Mouse (Mus musculus) midbrain, embryonic 10.5 days (tissue): ENCODE measurements at regions not wholly inside any gene's neighbourhood (a gene's known extent, or its start where the extent isn't known, plus 50 kb on each side); places are given as distances from the start of the nearest gene placed in this dataset.

Source experiments
- DNase-seq: peaks from one replicate; pipeline ENCODE4 v3.0.0-alpha.2; 2017; ENCODE audit warnings: low spot score
- H3K27ac ChIP-seq: fragments of 300-500 bp; sonication (generic); replicated peaks from 2 replicates; pipeline ENCODE4 v1.5.1; 2016; ENCODE audit warnings: mild to moderate bottlenecking
- H3K27me3 ChIP-seq: fragments of 300-500 bp; sonication (generic); 2 replicates; pipeline ENCODE4 v1.6.1; 2016; ENCODE audit warnings: low read depth, mild to moderate bottlenecking; ENCODE audit not compliant: poor library complexity, severe bottlenecking
- H3K36me3 ChIP-seq: fragments of 300-500 bp; sonication (generic); 2 replicates; pipeline ENCODE4 v1.6.1; 2016; ENCODE audit warnings: mild to moderate bottlenecking, moderate library complexity
- H3K4me1 ChIP-seq: fragments of 300-500 bp; sonication (generic); 2 replicates; pipeline ENCODE4 v1.6.1; 2016
- H3K4me3 ChIP-seq: fragments of 300-500 bp; sonication (generic); 2 replicates; pipeline ENCODE4 v1.5.1; 2016; ENCODE audit warnings: mild to moderate bottlenecking, moderate library complexity
- H3K9me3 ChIP-seq: fragments of 300-500 bp; sonication (generic); replicated peaks from 2 replicates; pipeline ENCODE4 v1.6.1; 2016; ENCODE audit warnings: mild to moderate bottlenecking
- WGBS: fragments of 180-500 bp; shearing (Covaris S2); methylation state at CpG from one replicate; pipeline ENCODE4 v1.1.7; 2016; 5-methylcytosine and 5-hydroxymethylcytosine counted together

DNA sequence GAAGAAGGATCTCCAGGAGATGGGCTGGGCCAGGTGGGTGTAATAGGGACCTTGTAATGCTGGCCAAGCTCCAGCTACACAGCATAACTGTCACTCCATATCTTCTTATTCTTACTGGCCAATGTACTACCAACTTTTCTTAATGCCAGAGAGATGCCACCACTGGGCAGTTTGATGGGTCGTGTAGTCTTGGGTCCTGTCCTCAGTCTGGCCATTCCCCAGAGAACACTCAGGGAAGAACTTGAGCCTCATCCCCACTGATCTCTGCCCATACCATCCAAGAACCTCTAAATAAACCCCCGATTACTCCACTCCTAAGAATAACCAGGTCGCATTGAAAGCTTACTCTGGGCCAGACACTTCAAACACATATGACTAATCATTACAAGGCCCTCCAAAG is 82.0 kb upstream of the Dusp10 start:
- no peaks in the 10 kb centered on the region for H3K36me3 ChIP-seq
- 85% methylated on average over 3 of the region's 3 CpGs for WGBS
- no peak for DNase-seq
- H3K4me1 ChIP-seq = no peaks in the 10 kb centered on the region
- H3K9me3 ChIP-seq = no peaks in the 10 kb centered on the region
- no peaks in the 10 kb centered on the region for H3K27me3 ChIP-seq
- no peak overlapping the region for H3K27ac ChIP-seq
- no peak overlapping the region for H3K4me3 ChIP-seq

- Histone ChIP-seq H3K4me1 (no peaks in the 10 kb centered on the region), H3K36me3 (no peaks in the 10 kb centered on the region), H3K27me3 (no peaks in the 10 kb centered on the region), H3K9me3 (no peaks in the 10 kb centered on the region), H3K27ac (no peak overlapping the region), H3K4me3 (no peak overlapping the region)
- no peak for DNase-seq
- WGBS = 76% methylated on average over 2 of the region's 2 CpGs
Measured at GRCm38 (mm10) chr1:183933845-183934244, 79.3 kb upstream of the Dusp10 start.

DNA sequence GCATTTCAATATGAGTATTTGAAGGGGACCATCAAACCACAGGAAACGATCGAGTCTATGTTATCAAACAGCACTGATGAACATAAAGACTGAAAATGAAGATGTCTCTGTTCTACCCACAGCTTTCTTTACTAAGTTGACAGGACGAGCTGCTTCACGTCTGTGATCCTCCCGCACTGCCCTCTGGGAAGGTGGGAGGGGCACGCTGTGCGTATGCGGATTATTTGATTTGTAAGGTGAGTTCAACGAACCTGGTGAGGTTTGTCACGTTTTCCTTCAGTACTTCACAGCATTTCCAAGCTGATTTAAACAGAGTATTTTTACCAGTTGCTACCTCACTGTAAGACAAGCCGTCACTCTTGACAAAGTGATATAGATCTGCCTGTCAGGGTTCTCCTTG is 75.9 kb upstream of the Dusp10 start:
- DNase-seq = no peak

GRCm38 (mm10) chr1:183938361-183938760 is 74.7 kb upstream of the Dusp10 start:
- H3K36me3 ChIP-seq = no peaks in the 10 kb centered on the region
- H3K4me1 ChIP-seq = no peaks in the 10 kb centered on the region
- no peaks in the 10 kb centered on the region for H3K27me3 ChIP-seq
- no peaks in the 10 kb centered on the region for H3K9me3 ChIP-seq
- H3K4me3 ChIP-seq = no peak overlapping the region
- DNase-seq = no peak
- 88% methylated on average over 6 of the region's 6 CpGs for WGBS
- H3K27ac ChIP-seq = no peak overlapping the region

More for the DNA sequence above, 75.9 kb upstream of the Dusp10 start:
- no peaks in the 10 kb centered on the region for H3K36me3 ChIP-seq
- no peaks in the 10 kb centered on the region for H3K27me3 ChIP-seq
- H3K27ac ChIP-seq = no peak overlapping the region
- H3K4me1 ChIP-seq = no peaks in the 10 kb centered on the region
- no peaks in the 10 kb centered on the region for H3K9me3 ChIP-seq
- WGBS = 92% methylated on average over 11 of the region's 11 CpGs
- no peak overlapping the region for H3K4me3 ChIP-seq

DNA sequence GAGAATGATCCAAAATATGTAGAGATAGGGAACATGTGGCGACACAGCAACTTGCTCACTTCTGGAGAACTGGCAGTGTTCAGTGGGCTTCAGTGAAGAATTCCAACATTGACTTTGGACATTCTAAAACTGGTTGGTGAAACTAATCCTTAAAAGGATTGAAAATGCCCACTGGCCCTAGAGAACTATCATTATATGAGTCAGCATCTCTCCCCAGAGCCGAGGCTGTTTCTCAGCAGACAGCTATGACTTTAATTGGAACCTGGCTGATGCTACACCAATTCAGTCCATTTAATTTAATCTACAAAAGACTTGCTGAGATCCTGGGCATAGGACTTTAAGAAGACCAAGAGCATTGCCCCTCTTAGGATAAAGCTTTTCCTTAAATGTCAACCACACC is 72.4 kb upstream of the Dusp10 start:
- H3K4me1 ChIP-seq = no peaks in the 10 kb centered on the region
- 95% methylated on average over 2 of the region's 2 CpGs for whole genome bisulfite sequencing
- no peaks in the 10 kb centered on the region for H3K36me3 ChIP-seq
- no peaks in the 10 kb centered on the region for H3K27me3 ChIP-seq
- no peak overlapping the region for H3K4me3 ChIP-seq
- no peak overlapping the region for H3K27ac ChIP-seq
- no peak for DNase-seq
- no peaks in the 10 kb centered on the region for H3K9me3 ChIP-seq

GRCm38 (mm10) chr1:183946241-183946640 is 66.9 kb upstream of the Dusp10 start:
- Histone ChIP-seq H3K36me3 (no peaks in the 10 kb centered on the region), H3K27me3 (no peaks in the 10 kb centered on the region), H3K9me3 (no peaks in the 10 kb centered on the region), H3K27ac (no peak overlapping the region), H3K4me3 (no peak overlapping the region), H3K4me1 (no peaks in the 10 kb centered on the region)
- DNase-seq = no peak
- WGBS = 92% methylated on average over 8 of the region's 8 CpGs

DNA sequence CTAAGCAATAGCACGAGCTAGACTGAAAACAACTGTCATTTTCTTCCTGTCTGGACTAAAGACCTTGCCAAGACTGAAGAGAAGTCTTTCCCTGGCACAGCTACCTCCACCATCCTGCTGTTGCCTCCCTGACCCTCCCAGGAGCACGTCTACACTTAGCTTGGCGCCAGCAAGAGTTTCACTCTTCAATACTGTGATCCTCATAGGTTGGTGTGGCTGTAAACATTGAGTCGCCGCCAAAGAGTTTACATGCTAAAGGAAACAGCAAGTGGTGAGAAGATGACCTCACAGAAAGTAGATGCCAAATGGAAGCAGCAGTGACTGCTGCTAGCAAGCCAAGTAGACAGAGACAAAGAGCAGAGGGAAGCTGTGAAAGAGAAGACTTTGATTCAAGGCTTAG is 66.0 kb upstream of the Dusp10 start:
- DNase-seq = no peak
- Histone ChIP-seq H3K4me1 (no peaks in the 10 kb centered on the region), H3K9me3 (no peaks in the 10 kb centered on the region), H3K4me3 (no peak overlapping the region), H3K27ac (no peak overlapping the region), H3K36me3 (no peaks in the 10 kb centered on the region), H3K27me3 (no peaks in the 10 kb centered on the region)
- WGBS = 91% methylated on average over 5 of the region's 5 CpGs

GRCm38 (mm10) chr1:183949205-183949604 is 63.9 kb upstream of the Dusp10 start:
- no peaks in the 10 kb centered on the region for H3K4me1 ChIP-seq
- H3K9me3 ChIP-seq = no peaks in the 10 kb centered on the region
- no peaks in the 10 kb centered on the region for H3K36me3 ChIP-seq
- no peak overlapping the region for H3K27ac ChIP-seq
- no peak overlapping the region for H3K4me3 ChIP-seq
- H3K27me3 ChIP-seq = no peaks in the 10 kb centered on the region
- 90% methylated on average over 4 of the region's 4 CpGs for WGBS
- DNase-seq = no peak

- DNase-seq = no peak
- Histone ChIP-seq H3K27me3 (no peaks in the 10 kb centered on the region), H3K27ac (no peak overlapping the region), H3K4me3 (no peak overlapping the region), H3K36me3 (no peaks in the 10 kb centered on the region), H3K9me3 (no peaks in the 10 kb centered on the region), H3K4me1 (no peaks in the 10 kb centered on the region)
- 88% methylated on average over 2 of the region's 2 CpGs for WGBS
Measured at GRCm38 (mm10) chr1:183954086-183954485, 59.0 kb upstream of the Dusp10 start.

DNA sequence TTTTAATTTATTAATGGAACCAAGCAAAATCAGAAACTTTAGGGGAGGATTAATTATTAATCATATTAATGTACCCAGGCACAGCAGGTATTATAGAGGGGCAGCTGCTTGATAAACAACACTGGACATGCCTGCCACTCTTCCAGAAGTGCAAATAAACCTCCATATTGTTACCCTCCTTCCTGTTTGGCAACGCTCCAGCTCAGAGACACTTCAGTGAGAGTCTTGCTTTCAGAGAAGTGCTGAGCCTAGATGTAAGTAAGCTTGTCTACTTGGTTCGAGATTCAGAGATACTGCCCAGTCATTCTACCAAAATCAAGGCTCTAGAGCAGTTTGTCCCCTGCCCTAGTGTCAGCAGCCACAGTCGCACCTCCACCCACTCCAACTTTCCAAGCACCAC is 56.7 kb upstream of the Dusp10 start:
- DNase-seq = no peak

GRCm38 (mm10) chr1:183961383-183961782 is 51.7 kb upstream of the Dusp10 start:
- Histone ChIP-seq H3K27me3 (no peaks in the 10 kb centered on the region), H3K9me3 (no peaks in the 10 kb centered on the region), H3K4me1 (no peaks in the 10 kb centered on the region), H3K36me3 (no peaks in the 10 kb centered on the region), H3K27ac (no peak overlapping the region), H3K4me3 (no peak overlapping the region)
- DNase-seq = no peak
- WGBS = 85% methylated on average over 2 of the region's 2 CpGs

More for the DNA sequence above, 56.7 kb upstream of the Dusp10 start:
- Histone ChIP-seq H3K36me3 (no peaks in the 10 kb centered on the region), H3K9me3 (no peaks in the 10 kb centered on the region), H3K4me1 (no peaks in the 10 kb centered on the region), H3K27ac (no peak overlapping the region), H3K4me3 (no peak overlapping the region), H3K27me3 (no peaks in the 10 kb centered on the region)
- 82% methylated on average over 3 of the region's 3 CpGs for WGBS

- Histone ChIP-seq H3K9me3 (no peaks in the 10 kb centered on the region), H3K27me3 (no peaks in the 10 kb centered on the region), H3K4me1 (no peaks in the 10 kb centered on the region), H3K27ac (no peak overlapping the region), H3K4me3 (no peak overlapping the region), H3K36me3 (no peaks in the 10 kb centered on the region)
- 92% methylated on average over 2 of the region's 2 CpGs for whole genome bisulfite sequencing
- no peak for DNase-seq
Measured at GRCm38 (mm10) chr1:183962486-183962885, 50.6 kb upstream of the Dusp10 start.

GRCm38 (mm10) chr1:183963286-183963685 is 49.8 kb upstream of the Dusp10 start:
- WGBS = 90% methylated on average over 4 of the region's 4 CpGs
- DNase-seq = no peak
- no peak overlapping the region for H3K4me3 ChIP-seq
- no peaks in the 10 kb centered on the region for H3K27me3 ChIP-seq
- no peaks in the 10 kb centered on the region for H3K4me1 ChIP-seq
- H3K36me3 ChIP-seq = no peaks in the 10 kb centered on the region
- H3K9me3 ChIP-seq = no peaks in the 10 kb centered on the region
- H3K27ac ChIP-seq = no peak overlapping the region
